In genomic region chr12:28038161-28038911, GRCm38 (mm10) we compare ENCODE assay signal across 27 mouse cellular contexts.
DNase-seq lines count a peak whose midpoint lies in the region; ATAC-seq and TF ChIP-seq lines count a peak whose summit lies in the region.
"Had no signal": no experiment of that assay in that cellular context is flagged by ENCODE, and none has a peak within 500 bp of the region (broad histone marks: within the 10 kb centered on the region; RNA-seq: fewer than 3 reads in every experiment).

No protein-coding gene starts in this region.

- H3K27me3 ChIP-seq in lung, postnatal 0 days (replicated peaks; ENCODE audit: insufficient read depth, low read length) = no peaks in the 10 kb centered on the region
- H3K27me3 ChIP-seq: heart, embryonic 12.5 days; hindbrain, embryonic 13.5 days; liver, embryonic 15.5 days; midbrain, embryonic 12.5 days; neural tube, embryonic 13.5 days had no signal

- H3K4me2 ChIP-seq in lung, postnatal 0 days (replicated peaks; ENCODE audit: low read depth, low read length) = no peak overlapping the region
- H3K4me2 ChIP-seq: heart, embryonic 12.5 days; hindbrain, embryonic 13.5 days; liver, embryonic 15.5 days; midbrain, embryonic 12.5 days; neural tube, embryonic 13.5 days had no signal

- peak; percentile 11 for DNase-seq in embryo, embryonic 10 days (ENCODE audit: low spot score)
- DNase-seq in embryo, embryonic 11 days = no peak
- peak; percentile 66 for DNase-seq in lung, postnatal 0 days (ENCODE audit: low spot score)
- no peak for DNase-seq in lung, postnatal 14 days
- peak; percentile 3 for DNase-seq in 416B (ENCODE audit: low read depth)
- no peak for DNase-seq in ovary, postnatal 36 days (ENCODE audit: low spot score)
- no peak for DNase-seq in gastrocnemius, adult 2 months
- DNase-seq: adrenal gland, adult 8-10 months; cerebellum, adult 2 months; cerebellum, postnatal 14 days; gastrocnemius, postnatal 25 days; heart, adult 18-20 months; heart, postnatal 4 days; kidney, adult 9 months; kidney, postnatal 14 days; layer of hippocampus, adult 9-11 months; liver; right cerebral cortex, postnatal 14 days had no signal

- 39% methylated on average over 7 of the region's 7 CpGs for WGBS in lung, postnatal 0 days

- no peak for TF ChIP-seq EP300 in lung, postnatal 0 days (IDR thresholded peaks at IDR 0.05)

- intact Hi-C loops in gastrocnemius, adult 2 months (cut with DNase I) = no loop called here

- ATAC-seq in lung, postnatal 0 days = peak; percentile 32
- ATAC-seq: CD4-positive, CD25-positive, alpha-beta regulatory T cell, adult 4 months; forebrain, embryonic 14.5 days; intestine, embryonic 16.5 days had no signal

- peak; percentile 27; the same call in 1 of the 2 replicates for TF ChIP-seq CTCF in lung, postnatal 0 days (IDR thresholded peaks at IDR 0.05)
- no peak for TF ChIP-seq CTCF in gastrocnemius, adult 2 months (IDR thresholded peaks at IDR 0.05)

- no peak overlapping the region for H3K9ac ChIP-seq in lung, postnatal 0 days (replicated peaks; ENCODE audit: low read depth)
- H3K9ac ChIP-seq: heart, embryonic 12.5 days; hindbrain, embryonic 13.5 days; liver, embryonic 15.5 days; midbrain, embryonic 12.5 days; neural tube, embryonic 13.5 days had no signal

- H3K9me3 ChIP-seq in lung, postnatal 0 days (ENCODE audit: low read length) = no peaks in the 10 kb centered on the region
- H3K9me3 ChIP-seq: heart, embryonic 12.5 days; hindbrain, embryonic 13.5 days; liver, embryonic 15.5 days; midbrain, embryonic 12.5 days; neural tube, embryonic 13.5 days had no signal

- H3K4me1 ChIP-seq in lung, postnatal 0 days (ENCODE audit: insufficient read depth, low read depth, low read length) = no peaks in the 10 kb centered on the region
- no peaks in the 10 kb centered on the region for H3K4me1 ChIP-seq in brown adipose tissue, adult 24 weeks (ENCODE audit: control insufficient read depth, insufficient read depth, insufficient read length, low read length)
- H3K4me1 ChIP-seq: heart, embryonic 12.5 days; hindbrain, embryonic 13.5 days; liver, embryonic 15.5 days; midbrain, embryonic 12.5 days; neural tube, embryonic 13.5 days had no signal

- H3K27ac ChIP-seq in lung, postnatal 0 days (ENCODE audit: low read length) = no peak overlapping the region
- peak overlapping the region; percentile 70 for H3K27ac ChIP-seq in brown adipose tissue, adult 24 weeks (replicated peaks; ENCODE audit: low read depth, low read length)
- H3K27ac ChIP-seq in gastrocnemius, adult 2 months = no peak overlapping the region
- H3K27ac ChIP-seq: hindbrain, embryonic 13.5 days; liver, embryonic 15.5 days; midbrain, embryonic 12.5 days; neural tube, embryonic 13.5 days had no signal

- no peak overlapping the region for H3K4me3 ChIP-seq in lung, postnatal 0 days (ENCODE audit: low read depth, low read length)
- H3K4me3 ChIP-seq in brown adipose tissue, adult 24 weeks (ENCODE audit: insufficient read depth, low read depth, low read length) = no peak overlapping the region
- no peak overlapping the region for H3K4me3 ChIP-seq in gastrocnemius, adult 2 months
- H3K4me3 ChIP-seq: heart, embryonic 12.5 days; hindbrain, embryonic 13.5 days; liver, embryonic 15.5 days; midbrain, embryonic 12.5 days; neural tube, embryonic 13.5 days had no signal

- H3K36me3 ChIP-seq in lung, postnatal 0 days (ENCODE audit: insufficient read depth, low read length) = no peaks in the 10 kb centered on the region
- H3K36me3 ChIP-seq: heart, embryonic 12.5 days; hindbrain, embryonic 13.5 days; liver, embryonic 15.5 days; midbrain, embryonic 12.5 days; neural tube, embryonic 13.5 days had no signal

Comparison
In these comparisons a context has a peak if more than half of its experiments do, and no peak if none do; other contexts are left out.
1. DNase-seq: peak in embryo, embryonic 10 days (single experiment), lung, postnatal 0 days (single experiment) and 416B (single experiment); none in embryo, embryonic 11 days (single experiment), lung, postnatal 14 days (single experiment), ovary, postnatal 36 days (single experiment) and gastrocnemius, adult 2 months (single experiment).